Mouse (Mus musculus) liver, adult (tissue): ENCODE data around the gene Gm20662.

Source experiments
- GATA4 ChIP-seq: IDR thresholded peaks from 2 replicates; pipeline ENCODE4 v1.6.1; 2014; ENCODE audit warnings: mild to moderate bottlenecking, low read length; ENCODE audit not compliant: insufficient replicate concordance

The Gm20662 gene

DNA sequence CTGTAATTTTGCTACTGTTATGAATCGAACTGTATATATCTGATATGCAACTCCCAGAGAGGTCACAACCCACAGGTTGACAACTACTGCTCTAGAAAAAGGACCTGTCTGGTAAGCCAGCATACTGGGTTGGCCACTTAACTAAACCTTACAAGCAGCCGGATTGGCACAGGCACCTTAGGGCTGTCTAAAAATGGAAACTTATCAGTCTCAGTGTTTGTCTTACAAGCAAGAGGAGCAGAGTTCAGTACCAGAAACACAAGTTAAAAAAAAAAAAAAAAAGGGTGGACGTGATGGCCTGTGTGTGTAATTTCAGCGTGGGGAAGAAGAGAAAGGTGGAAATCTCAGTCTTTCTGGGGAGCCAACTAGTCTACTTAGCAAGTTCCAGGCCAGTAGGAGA lies 75.7 kb downstream of the Gm20662 start:
- TF ChIP-seq GATA4, result no peak

DNA sequence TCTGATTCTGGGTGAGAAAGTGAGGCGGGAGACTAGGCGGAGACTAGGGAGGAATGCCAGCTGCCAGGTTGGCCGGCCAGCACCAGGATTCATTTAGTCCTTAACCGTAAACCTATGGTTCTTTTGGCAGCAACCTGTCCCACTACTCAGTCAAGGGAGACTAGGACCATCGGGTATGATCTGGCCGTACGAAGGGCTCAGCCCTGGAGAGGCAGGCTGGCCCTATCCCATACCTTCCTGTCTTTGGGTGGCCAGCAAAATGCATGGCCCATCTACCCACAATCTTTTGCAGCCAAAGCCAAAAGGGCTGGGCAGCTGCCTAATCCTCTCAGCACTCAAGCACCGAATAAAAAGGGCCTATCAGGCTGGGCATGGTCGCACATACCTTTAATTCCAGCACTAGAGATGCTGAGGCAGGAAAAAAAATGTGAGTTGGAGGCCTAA lies 76.4 kb downstream of the Gm20662 start:
- TF ChIP-seq GATA4, result no peak

DNA sequence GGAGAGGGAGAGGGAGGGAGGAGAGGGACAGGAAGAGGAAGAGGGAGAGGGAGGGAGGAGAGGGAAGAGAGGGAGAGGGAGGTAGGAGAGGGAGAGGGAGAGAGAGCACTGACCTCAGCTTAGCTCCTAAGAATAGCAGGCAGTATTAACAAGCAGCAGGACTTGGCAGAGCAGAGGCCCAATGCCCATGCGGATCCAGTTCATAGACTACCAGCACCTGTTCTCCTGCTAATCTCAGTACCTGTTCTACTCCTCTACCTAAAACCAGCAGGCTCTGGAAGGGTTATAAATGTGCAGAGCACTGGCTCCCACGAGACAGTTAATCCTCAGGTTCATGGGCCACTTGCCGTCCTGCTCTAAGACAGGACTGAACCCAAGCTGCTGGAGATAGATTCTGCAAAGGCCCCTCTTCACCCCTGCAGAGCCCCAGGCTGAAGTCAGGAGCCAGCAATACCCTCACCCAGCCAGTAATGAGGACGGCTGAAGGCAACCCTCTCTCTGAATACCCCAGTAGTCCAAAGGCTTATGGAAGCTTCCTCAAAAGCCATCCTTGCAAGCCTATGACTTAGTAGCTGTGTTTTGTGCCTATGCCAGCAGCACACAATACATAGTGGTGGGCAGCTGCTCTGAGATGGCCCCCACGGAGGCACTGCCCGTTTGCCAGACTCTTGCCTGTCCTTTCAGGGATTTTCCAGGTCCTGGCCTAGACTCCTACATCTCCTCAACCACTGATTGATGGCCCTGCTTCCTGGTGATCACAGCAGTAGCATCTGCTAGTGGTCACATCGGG lies 77.2 kb downstream of the Gm20662 start:
- no peak for TF ChIP-seq GATA4

DNA sequence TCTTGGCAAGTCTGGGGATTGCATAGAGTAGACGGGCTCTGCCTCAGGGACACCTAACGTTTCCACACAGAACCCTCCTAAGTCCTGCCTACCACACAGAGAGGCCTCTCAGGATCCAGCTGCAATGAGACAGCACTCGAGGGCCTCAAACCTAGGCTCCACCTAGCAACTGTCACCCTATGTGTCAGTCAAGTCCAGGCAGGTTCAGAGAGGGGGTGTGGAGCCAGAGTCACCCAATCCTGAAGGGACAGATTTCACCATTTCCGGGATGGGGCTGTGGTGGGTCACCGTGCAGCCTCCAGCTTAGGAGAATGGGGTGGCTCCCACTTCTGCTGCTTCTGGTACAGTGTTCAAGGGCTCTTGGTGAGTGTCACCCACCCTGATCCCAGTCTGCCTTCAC lies 84.0 kb downstream of the Gm20662 start, which contains the start of gene Mst1:
Gene Mst1 (plus strand): TSS at position 269 of the 400 bp plus-strand sequence.
- no peak for TF ChIP-seq GATA4

DNA sequence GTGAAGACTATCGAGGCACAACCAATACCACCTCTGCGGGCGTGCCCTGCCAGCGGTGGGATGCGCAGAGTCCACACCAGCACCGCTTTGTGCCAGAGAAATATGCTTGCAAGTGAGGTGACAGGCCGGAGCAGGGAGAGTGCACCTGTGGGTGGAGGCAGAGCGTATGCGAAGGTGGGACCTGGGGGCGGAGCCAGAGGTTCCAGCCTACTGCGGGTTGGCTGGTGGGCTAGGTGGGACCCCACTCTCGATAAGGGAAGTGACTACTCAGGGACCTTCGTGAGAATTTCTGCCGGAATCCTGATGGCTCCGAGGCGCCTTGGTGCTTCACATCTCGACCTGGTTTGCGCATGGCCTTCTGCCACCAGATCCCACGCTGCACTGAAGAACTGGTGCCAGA lies 86.4 kb downstream of the Gm20662 start:
- no peak for TF ChIP-seq GATA4

DNA sequence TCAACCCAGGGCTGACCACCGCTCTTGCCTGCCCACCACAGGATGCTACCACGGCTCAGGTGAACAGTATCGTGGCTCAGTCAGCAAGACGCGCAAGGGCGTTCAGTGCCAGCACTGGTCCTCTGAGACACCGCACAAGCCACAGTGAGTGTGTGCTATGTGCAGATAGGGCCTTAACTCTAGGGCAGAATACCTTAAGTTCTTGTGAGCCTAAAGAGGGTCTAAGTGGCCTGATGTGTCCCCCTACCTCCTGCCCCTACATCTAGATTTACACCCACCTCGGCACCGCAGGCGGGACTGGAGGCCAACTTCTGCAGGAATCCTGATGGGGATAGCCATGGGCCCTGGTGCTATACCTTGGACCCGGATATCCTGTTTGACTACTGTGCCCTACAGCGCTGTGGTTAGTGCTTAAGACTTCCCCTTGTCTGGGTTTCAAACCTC lies 86.9 kb downstream of the Gm20662 start, which contains the start of gene Rnf123:
Gene Rnf123 (minus strand): TSS at position 359 of the 444 bp plus-strand sequence.
- TF ChIP-seq GATA4, result no peak

DNA sequence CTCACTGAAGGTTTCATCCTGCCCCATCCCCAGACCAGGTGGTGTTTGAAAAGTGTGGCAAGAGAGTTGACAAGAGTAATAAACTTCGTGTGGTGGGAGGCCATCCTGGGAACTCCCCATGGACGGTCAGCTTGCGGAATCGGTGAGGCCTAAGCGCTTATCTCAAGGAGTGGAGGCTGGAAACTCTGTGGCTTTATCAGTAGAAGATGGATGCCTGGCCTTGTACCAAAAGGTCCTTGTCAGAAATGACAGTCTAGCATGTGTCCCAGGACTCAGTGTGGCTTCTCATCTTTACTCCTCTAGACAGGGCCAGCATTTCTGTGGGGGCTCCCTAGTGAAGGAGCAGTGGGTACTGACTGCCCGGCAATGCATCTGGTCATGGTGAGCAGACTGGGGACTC lies 87.4 kb downstream of the Gm20662 start:
- TF ChIP-seq GATA4, result no peak

DNA sequence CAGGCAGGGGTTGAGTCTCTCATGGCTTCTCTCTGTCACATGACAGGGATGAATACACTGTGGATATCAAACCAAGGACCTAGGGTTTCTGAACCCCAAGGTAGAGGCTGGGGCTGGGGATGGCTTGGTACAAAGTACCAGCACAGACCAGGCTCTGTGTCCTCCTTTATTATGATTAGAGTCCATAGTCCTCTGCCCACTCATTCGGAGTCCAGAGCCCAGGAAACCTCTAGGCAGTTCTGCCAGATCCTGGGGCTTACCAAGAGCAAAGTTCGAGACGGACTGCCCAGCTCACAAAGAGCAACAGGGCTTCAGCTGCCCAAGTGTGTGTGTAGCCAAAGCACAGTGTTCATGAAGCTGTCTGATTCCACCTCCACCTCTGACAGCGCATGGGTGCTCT lies 89.1 kb downstream of the Gm20662 start:
- no peak for TF ChIP-seq GATA4

DNA sequence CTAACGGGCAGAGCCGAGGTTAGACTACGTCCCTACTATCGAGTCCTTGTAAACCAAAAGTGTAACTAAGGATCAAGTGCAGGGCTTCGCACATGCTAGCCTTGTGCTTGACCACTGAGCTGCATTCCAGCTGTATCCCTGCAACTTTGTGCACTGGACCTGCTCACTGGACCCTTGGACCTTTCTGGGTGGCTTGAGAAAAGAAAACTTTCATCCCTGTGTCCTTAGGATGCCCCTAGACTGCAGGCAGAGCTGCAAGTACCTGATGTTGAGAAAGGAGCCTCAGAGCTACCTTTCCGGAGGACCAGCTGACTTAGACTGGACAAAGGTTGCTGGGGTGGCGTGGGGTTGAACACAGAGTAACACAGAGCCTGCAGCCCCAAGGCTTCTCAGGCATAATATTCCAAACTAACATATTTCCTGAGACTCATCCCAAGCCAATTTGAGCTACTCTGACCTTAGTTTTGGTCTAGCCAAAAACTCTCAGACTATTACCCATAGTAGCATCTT lies 94.5 kb downstream of the Gm20662 start:
- no peak for TF ChIP-seq GATA4

DNA sequence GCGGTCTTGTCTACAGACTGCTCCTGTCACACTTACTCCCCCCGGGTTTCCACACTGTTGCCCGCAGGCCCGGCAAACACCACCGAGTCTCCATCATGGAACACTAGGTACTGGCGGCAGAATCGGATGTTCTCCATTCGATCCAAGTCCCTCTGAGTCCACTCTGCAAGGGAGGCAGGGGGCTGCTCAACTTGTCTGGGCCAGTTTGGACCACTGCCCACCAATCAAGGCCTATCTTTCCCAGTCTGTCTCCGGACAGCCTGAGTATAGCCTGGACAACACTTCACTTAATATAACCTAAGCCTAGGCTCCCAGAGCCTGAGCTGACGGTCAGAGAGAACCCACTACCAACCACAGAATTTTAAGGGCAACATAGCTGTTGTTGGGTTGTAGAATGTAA lies 97.4 kb downstream of the Gm20662 start:
- TF ChIP-seq GATA4, result no peak

DNA sequence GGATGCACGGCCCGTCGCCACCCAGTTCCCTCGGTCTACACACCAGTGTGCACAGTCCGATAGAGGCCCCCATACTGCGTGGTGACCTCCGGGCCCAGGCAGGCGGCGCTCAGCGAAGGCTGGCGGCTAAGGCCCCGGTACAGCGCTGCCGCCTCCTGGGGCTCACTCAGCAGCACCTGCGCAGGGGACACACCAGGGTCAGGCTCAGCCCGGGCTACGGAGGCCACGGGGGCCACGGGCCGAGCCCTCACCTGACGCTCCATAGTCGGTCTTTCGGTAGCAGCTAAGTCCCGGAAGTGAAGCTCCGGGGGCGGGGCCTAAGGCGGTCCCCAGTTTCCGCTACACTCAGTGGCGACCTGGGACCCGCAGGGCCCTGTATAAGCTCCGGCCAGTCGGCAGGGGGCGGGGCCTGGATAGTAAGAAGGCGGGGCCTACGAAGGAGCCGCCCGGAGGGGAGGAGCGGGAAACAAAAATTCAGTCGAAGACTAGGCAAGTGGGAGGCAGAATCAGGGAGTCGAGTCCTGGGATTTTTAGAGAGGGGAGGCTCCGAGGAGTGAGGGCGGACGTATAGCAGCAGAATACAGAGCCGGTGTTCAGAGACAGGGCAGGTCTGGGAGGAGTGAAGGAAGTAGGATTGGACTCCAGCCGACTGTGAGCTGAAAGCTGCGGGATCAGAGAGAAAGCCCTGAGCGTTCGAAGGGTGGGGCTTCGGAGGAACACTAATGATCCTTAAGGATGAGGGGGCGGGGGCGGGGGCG lies 98.2 kb downstream of the Gm20662 start, which contains the start of gene Apeh:
Gene Apeh (minus strand): TSS at position 423 of the 758 bp plus-strand sequence.
- no peak for TF ChIP-seq GATA4
